Comparison of ENCODE assay signal across 8 mouse cellular contexts in genomic region chr9:120027401-120028151, GRCm38 (mm10). TPM values are rescaled to one million over a fixed set of nuclear protein-coding genes. Genes with fewer than 3 reads are reported as not detected.
DNase-seq lines count a peak whose midpoint lies in the region; ATAC-seq lines count a peak whose summit lies in the region.

No protein-coding gene starts in this region.

- H3K4me3 ChIP-seq in embryonic facial prominence, embryonic 11.5 days (ENCODE audit: low read depth, low read length) = no peak overlapping the region
- no peak overlapping the region for H3K4me3 ChIP-seq in heart, embryonic 12.5 days
- H3K4me3 ChIP-seq in midbrain, embryonic 13.5 days (replicated peaks) = no peak overlapping the region

- no peaks in the 10 kb centered on the region for H3K4me1 ChIP-seq in embryonic facial prominence, embryonic 11.5 days (ENCODE audit: control insufficient read depth, insufficient read depth, low read length)
- H3K4me1 ChIP-seq in heart, embryonic 12.5 days (replicated peaks) = peaks cover 37% of the 10 kb centered on the region
- H3K4me1 ChIP-seq in midbrain, embryonic 13.5 days (replicated peaks) = 0 out of 2 replicates have a peak, but pooled peaks cover 5% of the 10 kb centered on the region

- ATAC-seq in embryonic facial prominence, embryonic 11.5 days (replicated peaks; ENCODE audit: insufficient number of reproducible peaks, low FRiP score, low TSS enrichment, low read depth) = no peak
- ATAC-seq in heart, embryonic 12.5 days (ENCODE audit: insufficient number of reproducible peaks, low FRiP score) = peak; percentile 68
- peak; percentile 60 for ATAC-seq in midbrain, embryonic 13.5 days

- no peaks in the 10 kb centered on the region for H3K36me3 ChIP-seq in embryonic facial prominence, embryonic 11.5 days (replicated peaks; ENCODE audit: control insufficient read depth, insufficient read depth, low read depth, low read length)
- no peaks in the 10 kb centered on the region for H3K36me3 ChIP-seq in heart, embryonic 12.5 days
- no peaks in the 10 kb centered on the region for H3K36me3 ChIP-seq in midbrain, embryonic 13.5 days

- 27% methylated on average over 14 of the region's 14 CpGs for WGBS in embryonic facial prominence, embryonic 11.5 days
- WGBS in heart, embryonic 12.5 days = 11% methylated on average over 14 of the region's 14 CpGs
- 30% methylated on average over 14 of the region's 14 CpGs for WGBS in midbrain, embryonic 13.5 days

- H3K9me3 ChIP-seq in embryonic facial prominence, embryonic 11.5 days (replicated peaks; ENCODE audit: control insufficient read depth, low read length) = no peaks in the 10 kb centered on the region
- H3K9me3 ChIP-seq in heart, embryonic 12.5 days (replicated peaks) = no peaks in the 10 kb centered on the region
- H3K9me3 ChIP-seq in midbrain, embryonic 13.5 days = no peaks in the 10 kb centered on the region

- H3K4me2 ChIP-seq in embryonic facial prominence, embryonic 11.5 days (ENCODE audit: low read depth, low read length) = no peak overlapping the region
- peak overlapping the region; percentile 48 for H3K4me2 ChIP-seq in heart, embryonic 12.5 days
- no peak overlapping the region for H3K4me2 ChIP-seq in midbrain, embryonic 13.5 days (replicated peaks)

- H3K27me3 ChIP-seq in embryonic facial prominence, embryonic 11.5 days (ENCODE audit: control insufficient read depth, insufficient read depth, low read length) = no peaks in the 10 kb centered on the region
- H3K27me3 ChIP-seq in heart, embryonic 12.5 days (replicated peaks) = no peaks in the 10 kb centered on the region
- H3K27me3 ChIP-seq in midbrain, embryonic 13.5 days = no peaks in the 10 kb centered on the region

- no peak overlapping the region for H3K27ac ChIP-seq in embryonic facial prominence, embryonic 11.5 days (replicated peaks; ENCODE audit: low read depth, low read length)
- H3K27ac ChIP-seq in heart, embryonic 12.5 days (ENCODE audit: poor library complexity, severe bottlenecking) = peak overlapping the region; percentile 93
- H3K27ac ChIP-seq in midbrain, embryonic 13.5 days = no peak overlapping the region

- peak; percentile 49 for DNase-seq in ovary, postnatal 14 days (ENCODE audit: low spot score)
- DNase-seq in ovary, adult 18-20 months (ENCODE audit: low spot score) = no peak
- peak; percentile 76 for DNase-seq in adrenal gland, postnatal 25 days
- DNase-seq in embryonic facial prominence, embryonic 11.5 days (ENCODE audit: low spot score) = peak; percentile 85
- peak; percentile 38 to 47 for DNase-seq in kidney, postnatal 36 days
- DNase-seq in ovary, postnatal 10 days (ENCODE audit: low spot score) = no peak

- no peak overlapping the region for H3K9ac ChIP-seq in embryonic facial prominence, embryonic 11.5 days (replicated peaks; ENCODE audit: low read length)
- peak overlapping the region; percentile 16 for H3K9ac ChIP-seq in heart, embryonic 12.5 days
- no peak overlapping the region for H3K9ac ChIP-seq in midbrain, embryonic 13.5 days (replicated peaks)

RNA-seq across cellular contexts. Expression of gene Xirp1, which starts 4.2 kb away (rescaled TPM):
- total RNA-seq in adrenal gland, postnatal 25 days (2021) = 0.12 TPM in 1 of 2 replicates, not detected in the other
- 0.06 and 0.13 TPM in 2 replicates for polyA plus RNA-seq in embryonic facial prominence, embryonic 11.5 days (2014; fragmentation: Nextera tagmentation; extraction: Ambion mirVana)
- 82.9 and 92.6 TPM in 2 replicates for polyA plus RNA-seq in heart, embryonic 12.5 days (2016; fragmentation: Nextera tagmentation; extraction: Ambion mirVana)
- 0.03 TPM in 1 of 2 replicates, not detected in the other for polyA plus RNA-seq in midbrain, embryonic 13.5 days (2015; fragmentation: Nextera tagmentation; extraction: Ambion mirVana)

RNA-seq across cellular contexts. Expression of gene Cx3cr1, which starts 42.1 kb away (rescaled TPM):
- 4.3 and 5.9 TPM in 2 replicates for total RNA-seq in adrenal gland, postnatal 25 days (2021)
- 2.4 and 3.4 TPM in 2 replicates for polyA plus RNA-seq in embryonic facial prominence, embryonic 11.5 days (2014; fragmentation: Nextera tagmentation; extraction: Ambion mirVana)
- polyA plus RNA-seq in heart, embryonic 12.5 days (2016; fragmentation: Nextera tagmentation; extraction: Ambion mirVana) = 4.4 and 4.9 TPM in 2 replicates
- polyA plus RNA-seq in midbrain, embryonic 13.5 days (2015; fragmentation: Nextera tagmentation; extraction: Ambion mirVana) = 6.1 and 6.6 TPM in 2 replicates

RNA-seq across cellular contexts. Expression of gene Csrnp1, which starts 43.1 kb away (rescaled TPM):
- total RNA-seq in adrenal gland, postnatal 25 days (2021) = 12.5 and 13.0 TPM in 2 replicates
- polyA plus RNA-seq in embryonic facial prominence, embryonic 11.5 days (2014; fragmentation: Nextera tagmentation; extraction: Ambion mirVana) = 1.5 and 2.1 TPM in 2 replicates
- polyA plus RNA-seq in heart, embryonic 12.5 days (2016; fragmentation: Nextera tagmentation; extraction: Ambion mirVana) = 8.2 TPM in 2 replicates
- 1.1 and 1.3 TPM in 2 replicates for polyA plus RNA-seq in midbrain, embryonic 13.5 days (2015; fragmentation: Nextera tagmentation; extraction: Ambion mirVana)

Comparison
In these comparisons a context has a peak if more than half of its experiments do, and no peak if none do; other contexts are left out.
1. DNase-seq: peak in ovary, postnatal 14 days (single experiment), adrenal gland, postnatal 25 days (single experiment), embryonic facial prominence, embryonic 11.5 days (single experiment) and kidney, postnatal 36 days (2 of 2); none in ovary, adult 18-20 months (single experiment) and ovary, postnatal 10 days (single experiment).
2. RNA of gene Xirp1, which starts 4.2 kb away (polyA plus RNA-seq): 82.9 to 92.6 TPM in heart, embryonic 12.5 days; 0.06 to 0.13 TPM in embryonic facial prominence, embryonic 11.5 days and 0.03 TPM in midbrain, embryonic 13.5 days; every median in the first group is over 10 times any median in the second.